Mouse (Mus musculus) thymus, adult 2 months (tissue): ENCODE measurements at regions not wholly inside any gene's neighbourhood (a gene's known extent, or its start where the extent isn't known, plus 50 kb on each side); places are given as distances from the start of the nearest gene placed in this dataset.

Experiments
- CTCF ChIP-seq: fragments of 200-500 bp; IDR thresholded peaks from 2 replicates; pipeline ENCODE4 v1.5.1; 2012; ENCODE audit warnings: mild to moderate bottlenecking, control low read depth, low read length, moderate library complexity, borderline replicate concordance; ENCODE audit not compliant: control insufficient read depth, poor library complexity, insufficient read depth; ENCODE audit errors: extremely low read depth
- POLR2A ChIP-seq: fragments of 200-500 bp; IDR thresholded peaks from 2 replicates; pipeline ENCODE4 v1.6.1; 2012; ENCODE audit warnings: mild to moderate bottlenecking, low read length, control low read depth, moderate library complexity; ENCODE audit not compliant: control insufficient read depth, poor library complexity, insufficient read depth; ENCODE audit errors: extremely low read depth

- TF ChIP-seq CTCF (no peak), POLR2A (no peak)
Measured at GRCm38 (mm10) chr12:16362341-16362740, 248.4 kb downstream of the Lpin1 start.
